Mouse (Mus musculus) ES-E14 (cell line): ENCODE results near the gene Blvra. TPM values are rescaled to one million over a fixed set of nuclear protein-coding genes. Genes with fewer than 3 reads are reported as not detected.
A peak's percentile ranks its signal among the peaks of the same experiment; 100 is the strongest.

Experiments used
- DNase-seq: peaks from one replicate; pipeline ENCODE4 v3.0.0-alpha.2; 2013; ENCODE audit warnings: low read depth, low spot score
- H3K27ac ChIP-seq: 2 replicates; pipeline ENCODE4 v1.5.1; 2012; ENCODE audit warnings: low read depth, mild to moderate bottlenecking, low read length, moderate library complexity, mixed read lengths; ENCODE audit not compliant: poor library complexity, insufficient read depth, severe bottlenecking
- H3K36me3 ChIP-seq: 2 replicates; pipeline ENCODE4 v1.6.1; 2012; ENCODE audit warnings: mild to moderate bottlenecking, low read length, moderate library complexity, mixed read lengths; ENCODE audit not compliant: control insufficient read depth, poor library complexity, insufficient read depth, severe bottlenecking
- H3K4me1 ChIP-seq, 2 experiments: fragments of 150-350 bp in 1 of 2; sonication (generic) in 1 of 2; 2 replicates each; pipeline ENCODE4 v1.6.1; 2012; ENCODE audit warnings: low read length in 2 of 2, mild to moderate bottlenecking in 1 of 2, mixed read lengths in 1 of 2; ENCODE audit not compliant: control insufficient read depth in 2 of 2, insufficient read depth in 2 of 2, poor library complexity in 1 of 2
- H3K4me3 ChIP-seq, 2 experiments: fragments of 150-350 bp in 1 of 2; sonication (generic) in 1 of 2; 2 replicates each; pipeline ENCODE4 v1.5.1; 2012; ENCODE audit warnings: low read length in 2 of 2, low read depth in 1 of 2, mild to moderate bottlenecking in 1 of 2, mixed read lengths in 1 of 2; ENCODE audit not compliant: insufficient read depth in 1 of 2, poor library complexity in 1 of 2, severe bottlenecking in 1 of 2
- H3K9ac ChIP-seq: 2 replicates; pipeline ENCODE4 v1.6.1; 2012; ENCODE audit warnings: low read depth, mild to moderate bottlenecking, low read length, mixed read lengths; ENCODE audit not compliant: poor library complexity, insufficient read depth, severe bottlenecking
- H3K9me3 ChIP-seq: fragments of 150-350 bp; sonication (generic); 2 replicates; pipeline ENCODE4 v1.6.1; 2012; ENCODE audit warnings: low read depth, mild to moderate bottlenecking, low read length; ENCODE audit not compliant: control insufficient read depth, insufficient read depth
- CHD2 ChIP-seq: IDR thresholded peaks from 2 replicates; pipeline ENCODE4 v1.6.1; 2014; ENCODE audit warnings: mild to moderate bottlenecking, low read depth, low read length, inconsistent platforms
- HCFC1 ChIP-seq: IDR thresholded peaks from 2 replicates; pipeline ENCODE4 v1.6.1; 2012; ENCODE audit warnings: low read length, inconsistent platforms, borderline replicate concordance; ENCODE audit not compliant: insufficient read depth
- MAFK ChIP-seq: IDR thresholded peaks from 2 replicates; pipeline ENCODE4 v1.6.1; 2014; ENCODE audit warnings: mild to moderate bottlenecking, low read depth, low read length, inconsistent platforms; ENCODE audit not compliant: insufficient read depth
- ZC3H11A ChIP-seq: IDR thresholded peaks from 2 replicates; pipeline ENCODE4 v1.6.1; 2012; ENCODE audit warnings: low read depth, mild to moderate bottlenecking, inconsistent platforms, low read length, borderline replicate concordance
- ZNF384 ChIP-seq: IDR thresholded peaks from 2 replicates; pipeline ENCODE4 v1.6.1; 2012; ENCODE audit warnings: low read depth, low read length, inconsistent platforms
- in situ Hi-C, 2 experiments: fragments of 600-800 bp; cut with MboI; formaldehyde crosslinking; loops; one replicate each; pipeline ENCODE4 v1.15.1; 2025; ENCODE audit warnings: low sequenced_read_pairs in 2 of 2, inconsistent platforms in 1 of 2; ENCODE audit not compliant: unreplicated experiment in 2 of 2
- total RNA-seq: library from RNA; depleted of rRNA; stranded (reverse); fragments of 300-350 nt; gene quantifications from 2 replicates; pipeline ENCODE4 v1.2.3, GENCODE M21; 2012

The Blvra gene
- total RNA-seq, 1 experiment = 11.6 TPM

GRCm38 (mm10) chr2:127137838-127138420, 67.5 kb downstream of the Blvra start:
- H3K27ac ChIP-seq = no peak overlapping the region
- in situ Hi-C loops = no loop called here
- H3K36me3 ChIP-seq = peaks cover 12% of the 10 kb centered on the region
- H3K9ac ChIP-seq = peak overlapping the region; percentile 42
- H3K4me3 ChIP-seq = no peak overlapping the region
- TF ChIP-seq MAFK (no peak), HCFC1 (no peak), CHD2 (no peak), ZNF384 (no peak), ZC3H11A (no peak)
- DNase-seq = no peak
- H3K9me3 ChIP-seq = no peaks in the 10 kb centered on the region
- peaks cover 0 to 16% of the 10 kb centered on the region in 2 experiments; a peak in 2 of 4 replicates for H3K4me1 ChIP-seq

GRCm38 (mm10) chr2:127138449-127138848, 68.0 kb downstream of the Blvra start:
- peaks cover 12% of the 10 kb centered on the region for H3K36me3 ChIP-seq
- H3K4me1 ChIP-seq = peaks cover 0 to 17% of the 10 kb centered on the region in 2 experiments; a peak in 2 of 4 replicates
- no peak for TF ChIP-seq ZNF384
- no peak for TF ChIP-seq MAFK
- TF ChIP-seq ZC3H11A = no peak
- TF ChIP-seq CHD2 = no peak
- TF ChIP-seq HCFC1 = no peak
- in situ Hi-C loops = no loop called here
- H3K9ac ChIP-seq = no peak overlapping the region
- H3K4me3 ChIP-seq = no peak overlapping the region
- no peaks in the 10 kb centered on the region for H3K9me3 ChIP-seq
- no peak for DNase-seq
- H3K27ac ChIP-seq = no peak overlapping the region

- no peak for DNase-seq
- H3K9me3 ChIP-seq = no peaks in the 10 kb centered on the region
- H3K27ac ChIP-seq = no peak overlapping the region
- peaks cover 0 to 18% of the 10 kb centered on the region in 2 experiments; a peak in 2 of 4 replicates for H3K4me1 ChIP-seq
- in situ Hi-C loops = no loop called here
- H3K4me3 ChIP-seq = no peak overlapping the region
- no peak for TF ChIP-seq HCFC1
- no peak for TF ChIP-seq MAFK
- TF ChIP-seq CHD2 = no peak
- TF ChIP-seq ZC3H11A = no peak
- no peak for TF ChIP-seq ZNF384
- H3K36me3 ChIP-seq = peaks cover 12% of the 10 kb centered on the region
- H3K9ac ChIP-seq = no peak overlapping the region
Observed at GRCm38 (mm10) chr2:127139094-127139493, 68.6 kb downstream of the Blvra start.

GRCm38 (mm10) chr2:127139605-127140004, 69.1 kb downstream of the Blvra start:
- DNase-seq = no peak
- no peaks in the 10 kb centered on the region for H3K9me3 ChIP-seq
- peaks cover 12% of the 10 kb centered on the region for H3K36me3 ChIP-seq
- peaks cover 0 to 18% of the 10 kb centered on the region in 2 experiments; a peak in 2 of 4 replicates for H3K4me1 ChIP-seq
- TF ChIP-seq MAFK = no peak
- no peak for TF ChIP-seq CHD2
- TF ChIP-seq HCFC1 = no peak
- no peak for TF ChIP-seq ZC3H11A
- no peak for TF ChIP-seq ZNF384
- in situ Hi-C loops = no loop called here
- H3K27ac ChIP-seq = no peak overlapping the region
- H3K9ac ChIP-seq = no peak overlapping the region
- H3K4me3 ChIP-seq = no peak overlapping the region
